Mouse (Mus musculus) B cell, adult 67 days (primary cell): ENCODE measurements around the gene Olfr1136. TPM values are rescaled to one million over a fixed set of nuclear protein-coding genes. Genes with fewer than 3 reads are reported as not detected.

Experiments used
- total RNA-seq, 2 experiments: library from RNA; stranded (reverse); gene quantifications; 4 replicates each; pipeline ENCODE4 v1.2.4; 2023

Gene Olfr1136
- total RNA-seq, result not detected

GRCm38 (mm10) chr2:87693847-87694246 lies at the start of gene Olfr1136:
TSS of gene Olfr1136 (minus strand) at chr2:87693947.

GRCm38 (mm10) chr2:87743452-87743851 lies 49.7 kb upstream of the Olfr1136 start, which contains the start of gene Olfr1140:
TSS of gene Olfr1140 (plus strand) at chr2:87743752.

GRCm38 (mm10) chr2:87739878-87740277 lies 46.1 kb upstream of the Olfr1136 start, which contains the start of gene Olfr1138:
TSS of gene Olfr1138 (minus strand) at chr2:87739978.

GRCm38 (mm10) chr2:87713079-87713478 lies 19.3 kb upstream of the Olfr1136 start, which contains the start of gene Olfr1137:
TSS of gene Olfr1137 (minus strand) at chr2:87713179.

GRCm38 (mm10) chr2:87673564-87673963 lies 20.2 kb downstream of the Olfr1136 start, which contains the start of gene Olfr1135:
TSS of gene Olfr1135 (minus strand) at chr2:87673664.

GRCm38 (mm10) chr2:87658360-87658759 lies 35.4 kb downstream of the Olfr1136 start, which contains the start of gene Olfr1134:
TSS of gene Olfr1134 (minus strand) at chr2:87658460.

GRCm38 (mm10) chr2:87647274-87647673 lies 46.5 kb downstream of the Olfr1136 start, which contains the start of gene Olfr1133:
TSS of gene Olfr1133 (minus strand) at chr2:87647374.

Other genes with a start within 250 kb of the Olfr1136 start
- not detected for gene Olfr1126, start 240.0 kb downstream of the Olfr1136 start, total RNA-seq
- gene Pramel7, start 196.9 kb downstream of the Olfr1136 start, total RNA-seq, result not detected
- gene Pramel6, start 187.4 kb downstream of the Olfr1136 start, total RNA-seq, result not detected
- gene Olfr153, start 162.2 kb downstream of the Olfr1136 start, total RNA-seq, result not detected
- not detected for gene Olfr1128, start 148.4 kb downstream of the Olfr1136 start, total RNA-seq
- gene Olfr1129, start 120.0 kb downstream of the Olfr1136 start, total RNA-seq, result not detected
- not detected for gene Olfr1130, start 87.7 kb downstream of the Olfr1136 start, total RNA-seq
- gene Olfr1131, start 66.8 kb downstream of the Olfr1136 start, total RNA-seq, result not detected
- gene Olfr1132, start 56.4 kb downstream of the Olfr1136 start, total RNA-seq, result not detected
- not detected for gene Olfr1133, start 46.6 kb downstream of the Olfr1136 start, total RNA-seq
- gene Olfr1134, start 35.5 kb downstream of the Olfr1136 start, total RNA-seq, result not detected
- not detected for gene Olfr1135, start 20.3 kb downstream of the Olfr1136 start, total RNA-seq
- not detected for gene Olfr1137, start 19.2 kb upstream of the Olfr1136 start, total RNA-seq
- not detected for gene Olfr1138, start 46.0 kb upstream of the Olfr1136 start, total RNA-seq
- gene Olfr1140, start 49.8 kb upstream of the Olfr1136 start, total RNA-seq, result not detected
- not detected for gene Olfr1141, start 60.0 kb upstream of the Olfr1136 start, total RNA-seq
- not detected for gene Olfr152, start 85.5 kb upstream of the Olfr1136 start, total RNA-seq
- gene Olfr1143, start 106.6 kb upstream of the Olfr1136 start, total RNA-seq, result not detected
- not detected for gene Olfr1145, start 115.9 kb upstream of the Olfr1136 start, total RNA-seq
- gene Olfr1148, start 136.6 kb upstream of the Olfr1136 start, total RNA-seq, result not detected
- not detected for gene Olfr1150-ps1, start 150.0 kb upstream of the Olfr1136 start, total RNA-seq
- not detected for gene Olfr1151, start 161.9 kb upstream of the Olfr1136 start, total RNA-seq
- gene Olfr1152, start 172.5 kb upstream of the Olfr1136 start, total RNA-seq, result not detected
- not detected for gene Olfr1153, start 201.0 kb upstream of the Olfr1136 start, total RNA-seq
- not detected for gene Olfr1154, start 211.2 kb upstream of the Olfr1136 start, total RNA-seq